Mouse (Mus musculus): Measurements from ENCODE around the gene Sept10. TPM values are rescaled to one million over a fixed set of nuclear protein-coding genes. Genes with fewer than 3 reads are reported as not detected.

Gene Sept10
- polyA plus RNA-seq, 1 experiment from 2014 or later, result 11.6 TPM

DNA sequence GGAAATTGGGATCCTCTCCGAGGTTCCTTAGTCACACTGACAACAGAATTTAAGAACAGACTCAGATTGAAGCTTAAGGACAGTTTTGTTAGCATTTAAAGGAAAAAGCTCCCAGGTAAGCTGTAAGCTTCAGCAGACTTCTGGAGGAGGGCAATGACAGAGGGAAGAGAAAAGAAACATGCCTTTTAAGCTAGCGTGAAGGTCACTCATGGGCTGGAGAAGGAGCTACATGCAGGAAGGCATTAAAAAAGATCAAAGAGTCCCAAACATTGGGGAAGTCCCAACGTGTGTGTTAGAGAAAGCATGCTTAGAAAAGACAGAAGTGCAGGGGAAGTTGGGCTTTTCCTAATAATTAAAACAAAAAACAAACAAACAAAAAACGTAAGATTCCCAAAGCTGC is 14.2 kb upstream of the Sept10 start:
- ATAC-seq (no peak), DNase-seq (no peak)
- H3K36me3 ChIP-seq (replicated peaks; ENCODE audit: insufficient read depth, low read length), result no peaks in the 10 kb centered on the region
- no peaks in the 10 kb centered on the region for H3K27me3 ChIP-seq (ENCODE audit: insufficient read depth, low read length)
- H3K9ac ChIP-seq (replicated peaks), result no peak overlapping the region
- no peaks in the 10 kb centered on the region for H3K9me3 ChIP-seq (ENCODE audit: low read length)
- H3K4me3 ChIP-seq (ENCODE audit: low read depth, low read length), result no peak overlapping the region
- H3K4me1 ChIP-seq (ENCODE audit: insufficient read depth), result peaks cover 8% of the 10 kb centered on the region; the same call in 1 of the 2 replicates
- H3K27ac ChIP-seq (ENCODE audit: low read depth), result peak overlapping the region; percentile 44; the same call in 1 of the 2 replicates
- WGBS (ENCODE audit: insufficient replicate concordance), result 51% methylated on average over 4 of the region's 4 CpGs
- H3K4me2 ChIP-seq (ENCODE audit: low read depth, low read length), result no peak overlapping the region
- TF ChIP-seq CTCF (IDR thresholded peaks at IDR 0.05; ENCODE audit: low read depth) (no peak), EP300 (IDR thresholded peaks at IDR 0.05; ENCODE audit: low read depth) (no peak)

DNA sequence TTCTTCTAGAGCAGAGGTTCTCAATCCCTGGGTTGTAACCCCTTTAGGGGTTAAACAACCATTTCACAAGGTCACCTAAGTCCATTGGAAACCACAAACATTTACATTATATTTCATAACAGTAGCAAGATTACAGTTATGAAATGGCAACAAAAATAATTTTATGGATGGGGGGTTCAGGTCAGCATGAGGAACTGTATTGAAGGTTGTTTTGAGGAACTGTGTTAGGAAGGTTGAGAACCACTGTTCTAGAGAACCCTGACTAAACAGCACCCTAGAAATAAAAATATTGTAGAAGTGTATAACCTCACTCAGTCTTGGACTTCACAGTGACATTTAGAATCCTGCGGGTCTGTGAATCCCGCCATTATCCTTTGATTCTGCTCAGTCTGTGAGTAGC is 13.6 kb upstream of the Sept10 start:
- Histone ChIP-seq H3K9ac (replicated peaks) (no peak overlapping the region), H3K27me3 (ENCODE audit: insufficient read depth, low read length) (no peaks in the 10 kb centered on the region), H3K4me3 (ENCODE audit: low read depth, low read length) (no peak overlapping the region), H3K36me3 (replicated peaks; ENCODE audit: insufficient read depth, low read length) (no peaks in the 10 kb centered on the region), H3K27ac (ENCODE audit: low read depth) (no peak overlapping the region), H3K4me2 (ENCODE audit: low read depth, low read length) (no peak overlapping the region), H3K4me1 (ENCODE audit: insufficient read depth) (peaks cover 7% of the 10 kb centered on the region; the same call in 1 of the 2 replicates), H3K9me3 (ENCODE audit: low read length) (no peaks in the 10 kb centered on the region)
- no peak for TF ChIP-seq EP300 (IDR thresholded peaks at IDR 0.05; ENCODE audit: low read depth)
- TF ChIP-seq CTCF (IDR thresholded peaks at IDR 0.05; ENCODE audit: low read depth), result no peak
- DNase-seq, result no peak
- WGBS (ENCODE audit: insufficient replicate concordance), result 77% methylated on average over 2 of the region's 2 CpGs
- no peak for ATAC-seq

DNA sequence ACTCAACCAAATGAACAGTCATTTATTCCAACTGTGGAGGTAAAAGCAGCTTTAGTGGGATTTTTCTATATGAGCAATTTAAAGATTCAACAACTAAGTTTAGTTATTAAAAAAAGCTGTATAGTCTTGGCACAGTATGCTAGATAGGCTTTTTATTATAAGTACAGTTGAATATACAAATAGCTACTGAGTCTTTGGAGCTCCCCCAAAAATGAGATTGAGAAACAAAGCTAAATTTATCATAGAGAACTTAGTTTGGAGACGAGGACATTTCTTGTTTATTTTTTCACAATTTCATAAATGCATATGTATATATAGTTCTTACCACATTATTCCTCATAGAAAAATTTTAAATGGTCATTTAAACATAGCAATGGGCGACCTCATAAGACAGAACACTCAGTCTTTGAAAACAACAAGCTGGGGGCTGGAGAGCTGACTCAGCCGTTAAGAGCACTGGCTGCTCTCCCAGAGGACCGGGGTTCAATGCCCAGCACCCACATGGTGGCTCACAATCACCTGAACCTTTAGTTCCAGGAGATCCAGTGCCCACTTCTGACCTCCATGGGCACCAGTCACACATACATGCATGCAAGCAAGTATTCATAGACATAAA is 7.7 kb upstream of the Sept10 start:
- Histone ChIP-seq H3K27me3 (ENCODE audit: insufficient read depth, low read length) (no peaks in the 10 kb centered on the region), H3K27ac (ENCODE audit: low read depth) (no peak overlapping the region), H3K9ac (replicated peaks) (no peak overlapping the region), H3K4me2 (ENCODE audit: low read depth, low read length) (no peak overlapping the region), H3K36me3 (replicated peaks; ENCODE audit: insufficient read depth, low read length) (no peaks in the 10 kb centered on the region), H3K4me1 (ENCODE audit: insufficient read depth) (no peaks in the 10 kb centered on the region), H3K4me3 (ENCODE audit: low read depth, low read length) (no peak overlapping the region), H3K9me3 (ENCODE audit: low read length) (no peaks in the 10 kb centered on the region)
- no peak for ATAC-seq
- WGBS (ENCODE audit: insufficient replicate concordance), result 58% methylated on average over 4 of the region's 4 CpGs
- TF ChIP-seq CTCF (IDR thresholded peaks at IDR 0.05; ENCODE audit: low read depth), result no peak
- TF ChIP-seq EP300 (IDR thresholded peaks at IDR 0.05; ENCODE audit: low read depth), result no peak
- DNase-seq, result no peak

DNA sequence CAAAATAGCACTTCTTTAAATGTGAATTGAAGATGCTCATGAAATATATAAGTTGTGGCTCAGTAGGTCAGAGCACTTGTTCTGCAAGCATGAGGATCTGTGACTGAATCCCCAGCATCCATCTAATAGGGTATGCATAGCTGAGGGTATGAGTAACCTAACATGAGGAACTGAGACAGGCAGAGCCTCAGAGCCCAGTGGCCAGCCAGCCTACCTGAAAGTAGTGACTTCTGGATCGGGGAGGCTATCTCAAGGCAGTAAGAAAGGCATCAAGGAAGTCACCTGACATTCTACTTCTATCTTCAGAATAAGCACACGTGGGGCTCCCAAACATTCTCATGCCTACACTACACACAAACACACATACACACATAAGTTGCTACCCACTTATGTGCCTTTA is 3.5 kb upstream of the Sept10 start:
- DNase-seq, result no peak
- Histone ChIP-seq H3K27me3 (ENCODE audit: insufficient read depth, low read length) (peaks cover 23% of the 10 kb centered on the region), H3K4me2 (ENCODE audit: low read depth, low read length) (peak overlapping the region; percentile 22; the same call in 1 of the 2 replicates), H3K36me3 (replicated peaks; ENCODE audit: insufficient read depth, low read length) (no peaks in the 10 kb centered on the region), H3K27ac (ENCODE audit: low read depth) (no peak overlapping the region), H3K9ac (replicated peaks) (no peak overlapping the region), H3K4me1 (ENCODE audit: insufficient read depth) (peaks cover 16% of the 10 kb centered on the region; the same call in 1 of the 2 replicates), H3K4me3 (ENCODE audit: low read depth, low read length) (no peak overlapping the region), H3K9me3 (ENCODE audit: low read length) (no peaks in the 10 kb centered on the region)
- no peak for ATAC-seq
- no peak for TF ChIP-seq EP300 (IDR thresholded peaks at IDR 0.05; ENCODE audit: low read depth)
- no peak for TF ChIP-seq CTCF (IDR thresholded peaks at IDR 0.05; ENCODE audit: low read depth)
- 65% methylated on average over 2 of the region's 2 CpGs for WGBS (ENCODE audit: insufficient replicate concordance)

DNA sequence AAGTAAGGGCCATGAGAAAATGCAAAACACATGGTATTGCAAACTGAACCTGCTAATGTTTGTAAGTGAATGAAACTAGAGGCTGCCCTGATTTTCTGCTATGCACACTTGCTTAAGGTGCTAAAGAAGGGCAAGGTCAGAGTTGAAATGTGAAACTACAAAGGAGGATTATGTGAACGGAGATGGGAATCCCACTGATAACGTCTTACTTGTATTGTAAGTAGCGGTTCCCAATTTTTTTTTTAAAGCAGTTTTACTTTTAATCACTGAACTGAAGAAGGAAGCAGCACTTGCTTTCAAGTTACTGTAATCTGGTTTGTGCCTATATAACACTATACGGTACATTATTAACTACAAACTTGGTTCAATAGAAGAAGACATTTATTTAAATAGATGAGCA is 2.2 kb upstream of the Sept10 start:
- Histone ChIP-seq H3K9ac (replicated peaks) (no peak overlapping the region), H3K4me2 (ENCODE audit: low read depth, low read length) (peak overlapping the region; percentile 97), H3K9me3 (ENCODE audit: low read length) (no peaks in the 10 kb centered on the region), H3K4me1 (ENCODE audit: insufficient read depth) (peaks cover 16% of the 10 kb centered on the region; the same call in 1 of the 2 replicates), H3K4me3 (ENCODE audit: low read depth, low read length) (no peak overlapping the region; the same call in 1 of the 2 replicates), H3K27me3 (ENCODE audit: insufficient read depth, low read length) (peaks cover 23% of the 10 kb centered on the region), H3K36me3 (replicated peaks; ENCODE audit: insufficient read depth, low read length) (no peaks in the 10 kb centered on the region), H3K27ac (ENCODE audit: low read depth) (no peak overlapping the region)
- no peak for TF ChIP-seq EP300 (IDR thresholded peaks at IDR 0.05; ENCODE audit: low read depth)
- WGBS (ENCODE audit: insufficient replicate concordance), result 66% methylated on average over 4 of the region's 4 CpGs
- ATAC-seq, result no peak
- no peak for DNase-seq

DNA sequence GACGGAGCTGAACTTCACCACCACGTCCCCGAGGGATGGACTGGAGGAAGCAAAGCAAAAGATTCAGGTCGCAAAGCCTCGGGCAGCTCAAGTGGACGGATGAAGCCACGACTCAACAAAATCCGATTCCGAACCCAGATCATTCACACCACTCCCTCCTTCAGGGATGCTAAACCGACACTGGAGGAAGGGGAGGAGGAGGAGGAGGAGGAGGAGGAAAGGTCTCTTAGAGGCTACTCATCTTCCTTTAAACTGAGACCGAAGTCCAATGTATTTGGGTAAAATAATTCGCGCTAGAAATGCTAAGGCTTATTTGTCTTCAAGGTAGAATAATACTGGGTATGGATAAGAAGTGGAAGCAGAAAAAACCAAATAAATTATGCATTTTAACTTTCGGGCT is 1.7 kb upstream of the Sept10 start:
- peaks cover 16% of the 10 kb centered on the region; the same call in 1 of the 2 replicates for H3K4me1 ChIP-seq (ENCODE audit: insufficient read depth)
- no peak overlapping the region for H3K27ac ChIP-seq (ENCODE audit: low read depth)
- no peak for ATAC-seq
- no peaks in the 10 kb centered on the region for H3K36me3 ChIP-seq (replicated peaks; ENCODE audit: insufficient read depth, low read length)
- H3K4me3 ChIP-seq (ENCODE audit: low read depth, low read length), result peak overlapping the region; percentile 67
- TF ChIP-seq EP300 (IDR thresholded peaks at IDR 0.05; ENCODE audit: low read depth) (no peak), CTCF (IDR thresholded peaks at IDR 0.05; ENCODE audit: low read depth) (no peak)
- 47% methylated on average over 14 of the region's 14 CpGs for WGBS (ENCODE audit: insufficient replicate concordance)
- peak overlapping the region; percentile 97 for H3K4me2 ChIP-seq (ENCODE audit: low read depth, low read length)
- H3K27me3 ChIP-seq (ENCODE audit: insufficient read depth, low read length), result peaks cover 23% of the 10 kb centered on the region
- no peak for DNase-seq
- no peaks in the 10 kb centered on the region for H3K9me3 ChIP-seq (ENCODE audit: low read length)
- no peak overlapping the region for H3K9ac ChIP-seq (replicated peaks)

Data from liver, postnatal 0 days (tissue).